Mouse (Mus musculus): ENCODE measurements around the gene Zfp687. TPM values are rescaled to one million over a fixed set of nuclear protein-coding genes. Genes with fewer than 3 reads are reported as not detected.
A peak's percentile ranks its signal among the peaks of the same experiment; 100 is the strongest.

Gene Zfp687
- polyA plus RNA-seq, 1 experiment from 2014 or later = 66.7 TPM

DNA sequence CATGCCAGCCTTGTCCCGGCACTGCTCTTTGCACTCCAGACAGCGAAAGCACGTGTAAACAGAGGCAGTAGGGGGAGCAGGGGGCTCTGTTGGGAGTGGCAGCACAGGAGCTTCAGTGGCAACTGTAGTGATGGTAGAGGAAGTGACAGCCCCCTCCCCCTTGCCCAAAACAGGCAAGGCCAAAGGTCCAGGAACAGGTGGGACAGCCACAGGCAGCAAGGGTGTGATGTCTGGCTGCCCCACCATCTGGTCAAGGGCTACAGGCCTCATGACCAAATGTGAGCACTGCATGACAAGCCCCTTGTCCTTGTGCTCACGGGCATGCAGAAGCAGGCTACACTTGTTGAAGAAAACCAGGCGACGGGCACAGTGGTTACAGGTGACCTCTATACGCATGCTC is 4.9 kb downstream of the Zfp687 start:
- no peaks in the 10 kb centered on the region for H3K27me3 ChIP-seq
- ChIA-PET CTCF (interaction anchor here (1.9 kb wide), 1 partner anchor 13 kb away, joined by 6 read pairs; no protein-coding TSS in a partner anchor), POLR2A (no interaction called here)
- no peak for TF ChIP-seq CTCF (IDR thresholded peaks at IDR 0.05)
- DNase-seq (ENCODE audit: low read depth, low spot score) (no peak), ATAC-seq (no peak)
- in situ Hi-C loops (cut with MboI; ENCODE audit: low pct_unique_long_range_greater_than_20kb) = no loop called here

DNA sequence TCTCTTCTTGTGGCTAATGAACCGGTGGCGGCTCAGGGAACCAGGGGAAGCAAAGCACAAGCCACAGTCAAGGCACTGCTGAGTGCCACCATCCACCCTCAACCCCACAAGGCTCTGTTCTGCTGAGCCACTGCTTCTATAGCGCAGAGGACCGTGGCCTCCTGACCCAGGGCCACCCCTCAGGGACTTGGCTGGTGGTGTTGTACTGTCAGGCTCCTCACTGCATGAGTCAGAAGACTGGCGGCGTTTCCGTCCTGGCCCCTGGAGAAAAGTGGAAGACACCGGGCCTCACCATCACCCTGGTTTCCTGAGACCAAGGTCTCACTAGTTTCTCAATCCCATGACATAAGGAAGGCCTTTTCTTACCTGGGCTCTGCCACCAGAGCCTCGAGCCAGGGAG is 7.5 kb downstream of the Zfp687 start:
- ChIA-PET POLR2A (no interaction called here), CTCF (interaction anchor here (1.4 to 1.5 kb wide), 2 partner anchors 55 to 103 kb away, joined by 3 to 5 read pairs; no protein-coding TSS in a partner anchor)
- H3K27me3 ChIP-seq = no peaks in the 10 kb centered on the region
- DNase-seq (ENCODE audit: low read depth, low spot score) = no peak
- no peak for TF ChIP-seq CTCF (IDR thresholded peaks at IDR 0.05)
- in situ Hi-C loops (cut with MboI; ENCODE audit: low pct_unique_long_range_greater_than_20kb) = no loop called here
- no peak for ATAC-seq

DNA sequence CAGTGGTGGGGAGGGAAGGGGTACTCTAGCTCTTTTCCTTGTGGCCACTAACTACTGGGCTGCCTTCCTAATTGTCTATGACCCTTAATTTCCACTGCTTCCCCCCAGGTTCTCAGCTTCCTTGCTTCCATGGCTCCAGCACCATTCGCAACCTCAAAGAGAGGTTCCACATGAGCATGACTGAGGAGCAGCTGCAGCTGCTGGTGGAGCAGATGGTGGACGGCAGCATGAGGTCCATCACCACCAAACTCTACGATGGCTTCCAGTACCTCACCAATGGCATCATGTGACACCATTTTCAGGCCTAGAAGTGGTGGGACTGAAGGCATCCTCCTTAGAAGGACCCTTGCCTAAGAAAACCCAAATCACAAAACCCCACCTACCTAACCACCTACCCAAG is 9.6 kb downstream of the Zfp687 start:
- POLR2A ChIA-PET = interaction anchor here (0.5 kb wide), 1 partner anchor 15 kb away, joined by 3 read pairs; no protein-coding TSS in a partner anchor
- in situ Hi-C loops (cut with MboI; ENCODE audit: low pct_unique_long_range_greater_than_20kb) = no loop called here
- CTCF ChIA-PET = interaction anchor here (2.3 kb wide), 1 partner anchor 57 kb away, joined by 8 read pairs; no protein-coding TSS in a partner anchor
- ATAC-seq (no peak), DNase-seq (ENCODE audit: low read depth, low spot score) (no peak)
- no peak for TF ChIP-seq CTCF (IDR thresholded peaks at IDR 0.05)
- no peaks in the 10 kb centered on the region for H3K27me3 ChIP-seq

DNA sequence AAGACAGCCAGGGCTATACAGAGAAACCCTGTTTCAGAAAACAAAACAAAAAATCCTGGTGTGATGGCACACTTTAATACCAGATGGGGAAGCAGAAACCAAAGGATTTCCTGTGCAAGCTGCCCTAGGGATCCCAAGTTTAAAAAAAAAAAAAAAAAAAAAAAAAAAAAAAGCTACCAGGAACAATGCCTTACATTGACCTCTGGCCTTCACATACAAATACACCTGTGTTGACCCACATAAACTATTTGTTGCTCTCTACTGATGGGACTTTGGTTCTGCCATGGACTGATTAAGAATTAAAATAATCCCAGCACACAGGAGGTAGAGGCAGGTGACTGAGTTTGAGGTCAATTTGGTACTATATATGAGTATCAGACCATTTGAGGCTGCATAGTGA is 12.0 kb downstream of the Zfp687 start:
- DNase-seq (ENCODE audit: low read depth, low spot score) (no peak), ATAC-seq (no peak)
- POLR2A ChIA-PET = interaction anchor here (1.4 to 3.3 kb wide), 2 partner anchors 11 kb away, joined by 3 to 21 read pairs; partner anchors contain the start of gene Zfp687
- H3K27me3 ChIP-seq = no peaks in the 10 kb centered on the region
- in situ Hi-C loops (cut with MboI; ENCODE audit: low pct_unique_long_range_greater_than_20kb) = no loop called here
- CTCF ChIA-PET = interaction anchor here (1.0 to 2.3 kb wide), 3 partner anchors 13 to 55 kb away, joined by 3 to 8 read pairs (median 8); no protein-coding TSS in a partner anchor
- no peak for TF ChIP-seq CTCF (IDR thresholded peaks at IDR 0.05)

DNA sequence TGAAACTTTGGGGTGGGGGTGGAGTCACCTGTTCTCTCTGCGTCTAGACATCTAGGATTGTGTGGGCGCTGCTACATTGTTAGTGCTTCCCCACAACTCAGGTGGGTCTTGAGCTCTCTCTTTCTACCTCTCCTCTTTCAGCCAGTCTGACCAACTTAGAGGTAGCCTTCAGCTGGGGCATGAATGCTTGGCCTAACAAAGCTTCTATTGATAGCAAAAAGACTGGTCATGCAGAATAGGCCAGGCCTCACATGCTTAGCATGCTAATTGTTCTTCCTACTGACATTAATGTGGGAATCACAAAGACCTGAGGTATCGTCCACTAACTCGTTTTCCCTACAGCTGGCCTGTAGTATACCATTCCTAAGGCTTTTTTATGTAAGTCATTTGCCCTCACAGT is 12.7 kb downstream of the Zfp687 start:
- ATAC-seq (no peak), DNase-seq (ENCODE audit: low read depth, low spot score) (no peak)
- in situ Hi-C loops (cut with MboI; ENCODE audit: low pct_unique_long_range_greater_than_20kb) = no loop called here
- H3K27me3 ChIP-seq = no peaks in the 10 kb centered on the region
- POLR2A ChIA-PET = interaction anchor here (0.6 to 3.3 kb wide), 2 partner anchors 12 to 51 kb away, joined by 4 to 21 read pairs; partner anchors contain the start of gene Zfp687
- TF ChIP-seq CTCF (IDR thresholded peaks at IDR 0.05) = no peak
- CTCF ChIA-PET = interaction anchor here (0.9 to 2.2 kb wide), 5 partner anchors 12 to 55 kb away, joined by 3 to 9 read pairs (median 4); no protein-coding TSS in a partner anchor

DNA sequence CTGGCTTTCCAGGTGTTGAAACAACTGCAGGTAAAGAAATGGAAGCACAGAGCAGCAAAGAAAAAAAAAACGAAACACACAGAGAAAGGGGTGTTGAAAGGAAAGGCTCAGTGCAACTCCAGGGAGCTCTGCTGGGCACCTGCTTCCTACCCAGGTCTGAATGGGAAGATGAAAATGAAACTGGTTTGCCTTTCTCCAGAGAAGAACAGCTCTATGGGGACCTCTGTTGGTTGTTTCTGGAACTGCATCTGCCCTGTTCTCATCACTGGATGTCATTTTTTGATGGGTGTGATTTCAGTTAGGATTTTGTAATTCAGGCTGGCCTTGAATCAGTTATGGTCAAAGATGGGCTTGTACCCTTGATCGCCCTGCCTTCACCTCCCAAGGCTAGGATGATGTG is 18.3 kb downstream of the Zfp687 start:
- ChIA-PET CTCF (interaction anchor here (0.8 to 4.1 kb wide), 16 partner anchors 10 to 120 kb away, joined by 3 to 30 read pairs (median 5); no protein-coding TSS in a partner anchor), POLR2A (interaction anchor here (0.6 to 1.4 kb wide), 2 partner anchors 12 to 20 kb away, joined by 3 to 4 read pairs; no protein-coding TSS in a partner anchor)
- DNase-seq (ENCODE audit: low read depth, low spot score) (no peak), ATAC-seq (peak; percentile 59)
- no peaks in the 10 kb centered on the region for H3K27me3 ChIP-seq
- peak; percentile 98 for TF ChIP-seq CTCF (IDR thresholded peaks at IDR 0.05)
- in situ Hi-C loops (cut with MboI; ENCODE audit: low pct_unique_long_range_greater_than_20kb) = loop anchor here (5.0 to 10.0 kb wide), 3 partner anchors 45 to 112 kb away; partner anchors contain the start of genes Psmb4 and Rfx5

DNA sequence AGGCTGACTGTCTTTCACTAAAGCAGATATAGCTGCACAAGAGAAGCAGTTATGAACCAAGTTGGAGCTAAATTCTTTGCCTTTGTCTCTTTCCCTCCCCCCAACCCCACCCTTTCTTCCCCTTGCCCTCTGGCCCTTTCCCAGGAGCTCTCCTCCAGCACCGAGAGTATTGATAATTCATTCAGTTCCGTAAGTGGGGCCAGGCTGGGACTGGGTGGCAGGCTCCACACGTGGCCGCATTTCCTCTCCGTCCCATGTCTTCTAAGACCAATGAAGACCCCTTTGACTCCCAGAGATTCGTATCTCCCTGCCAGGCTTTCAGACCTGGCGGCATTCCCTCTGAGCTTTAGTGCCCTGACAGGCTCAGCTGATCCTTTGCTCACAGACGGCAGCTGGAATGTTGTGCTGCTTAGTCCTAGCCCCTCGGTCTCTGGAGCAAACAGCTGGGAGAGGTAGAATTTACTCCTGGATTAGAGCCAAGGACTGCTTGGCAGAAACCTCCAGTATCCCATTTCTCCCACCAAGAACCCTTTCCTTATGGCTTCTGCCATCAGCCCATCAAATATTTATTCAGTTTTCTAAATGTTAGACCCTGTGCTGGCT is 26.0 kb downstream of the Zfp687 start:
- in situ Hi-C loops (cut with MboI; ENCODE audit: low pct_unique_long_range_greater_than_20kb) = no loop called here
- no peak for TF ChIP-seq CTCF (IDR thresholded peaks at IDR 0.05)
- H3K27me3 ChIP-seq = no peaks in the 10 kb centered on the region
- CTCF ChIA-PET = interaction anchor here (1.2 to 4.4 kb wide), 9 partner anchors 7 to 87 kb away, joined by 4 to 27 read pairs (median 7); no protein-coding TSS in a partner anchor
- POLR2A ChIA-PET = interaction anchor here (0.5 to 2.1 kb wide), 5 partner anchors 10 to 27 kb away, joined by 3 to 10 read pairs (median 4); no protein-coding TSS in a partner anchor
- DNase-seq (ENCODE audit: low read depth, low spot score) (no peak), ATAC-seq (no peak)

DNA sequence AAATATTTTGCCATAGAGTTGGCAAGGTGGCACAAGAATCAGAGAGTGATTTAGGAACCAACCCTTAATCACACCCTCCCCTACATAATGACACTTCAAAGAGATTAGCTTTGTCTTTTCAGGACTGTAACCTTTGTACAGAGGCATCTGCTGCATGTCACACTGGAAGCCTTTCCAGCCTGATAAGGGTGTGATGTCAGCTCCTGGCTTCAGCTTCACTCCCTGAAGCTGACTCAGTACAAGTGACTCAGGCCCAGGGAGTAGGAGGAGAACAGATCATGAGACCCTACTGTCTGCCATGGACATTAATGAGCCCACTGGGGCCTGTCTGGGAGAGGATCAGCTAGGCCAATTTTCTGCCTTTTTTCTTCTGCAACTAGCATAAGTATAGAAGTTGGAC is 27.7 kb downstream of the Zfp687 start:
- CTCF ChIA-PET = interaction anchor here (0.6 to 4.7 kb wide), 10 partner anchors 8 to 115 kb away, joined by 3 to 27 read pairs (median 10); no protein-coding TSS in a partner anchor
- POLR2A ChIA-PET = interaction anchor here (0.5 to 2.2 kb wide), 5 partner anchors 10 to 41 kb away, joined by 3 to 7 read pairs (median 6); partner anchors contain the start of gene Pi4kb
- TF ChIP-seq CTCF (IDR thresholded peaks at IDR 0.05) = no peak

DNA sequence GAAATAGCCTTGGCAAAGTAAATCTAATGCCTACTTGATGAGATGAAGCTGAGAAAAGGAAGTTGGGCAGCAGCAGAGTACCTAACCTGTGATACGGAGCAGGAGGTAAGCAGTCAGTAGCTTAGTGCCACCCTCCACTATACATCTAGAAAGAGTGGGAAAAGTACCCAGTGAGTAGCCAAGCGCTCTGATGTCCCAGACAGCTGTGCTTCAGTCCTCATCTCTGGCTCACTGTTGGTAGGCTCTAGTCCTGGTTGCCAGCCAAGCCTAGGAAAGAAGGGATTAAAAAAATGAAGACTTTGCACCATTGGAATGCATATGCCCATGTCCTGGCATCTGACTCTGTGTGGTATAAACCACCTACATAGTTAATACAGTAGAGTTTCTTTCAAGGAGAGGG is 29.7 kb downstream of the Zfp687 start:
- DNase-seq (ENCODE audit: low read depth, low spot score) (no peak), ATAC-seq (no peak)
- ChIA-PET CTCF (interaction anchor here (4.1 to 4.7 kb wide), 4 partner anchors 9 to 38 kb away, joined by 18 to 27 read pairs (median 24); no protein-coding TSS in a partner anchor), POLR2A (interaction anchor here (2.2 kb wide), 1 partner anchor 8 kb away, joined by 7 read pairs; no protein-coding TSS in a partner anchor)
- in situ Hi-C loops (cut with MboI; ENCODE audit: low pct_unique_long_range_greater_than_20kb) = no loop called here
- TF ChIP-seq CTCF (IDR thresholded peaks at IDR 0.05) = no peak
- no peaks in the 10 kb centered on the region for H3K27me3 ChIP-seq

More for the DNA sequence above, 27.7 kb downstream of the Zfp687 start:
- peak; percentile 91 for DNase-seq (ENCODE audit: low read depth, low spot score)
- in situ Hi-C loops (cut with MboI; ENCODE audit: low pct_unique_long_range_greater_than_20kb) = no loop called here
- H3K27me3 ChIP-seq = no peaks in the 10 kb centered on the region
- ATAC-seq = peak; percentile 91

DNA sequence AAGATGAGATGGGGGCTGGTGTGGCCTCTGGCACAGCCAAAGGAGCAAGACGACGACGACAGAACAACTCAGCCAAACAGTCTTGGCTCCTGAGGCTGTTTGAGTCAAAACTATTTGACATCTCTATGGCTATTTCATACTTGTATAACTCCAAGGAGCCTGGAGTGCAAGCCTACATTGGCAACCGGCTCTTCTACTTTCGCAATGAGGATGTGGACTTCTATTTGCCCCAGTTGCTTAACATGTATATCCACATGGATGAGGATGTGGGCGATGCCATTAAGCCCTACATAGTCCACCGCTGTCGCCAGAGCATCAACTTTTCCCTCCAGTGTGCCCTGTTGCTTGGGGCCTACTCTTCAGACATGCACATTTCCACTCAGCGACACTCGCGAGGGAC is 30.9 kb downstream of the Zfp687 start:
- TF ChIP-seq CTCF (IDR thresholded peaks at IDR 0.05) = no peak
- POLR2A ChIA-PET = no interaction called here
- no peaks in the 10 kb centered on the region for H3K27me3 ChIP-seq
- CTCF ChIA-PET = interaction anchor here (0.8 to 4.7 kb wide), 2 partner anchors 8 to 37 kb away, joined by 3 to 25 read pairs; no protein-coding TSS in a partner anchor
- ATAC-seq = no peak
- in situ Hi-C loops (cut with MboI; ENCODE audit: low pct_unique_long_range_greater_than_20kb) = no loop called here
- no peak for DNase-seq (ENCODE audit: low read depth, low spot score)
